ENCODE assay signal across 22 mouse cellular contexts in the genomic region with DNA sequence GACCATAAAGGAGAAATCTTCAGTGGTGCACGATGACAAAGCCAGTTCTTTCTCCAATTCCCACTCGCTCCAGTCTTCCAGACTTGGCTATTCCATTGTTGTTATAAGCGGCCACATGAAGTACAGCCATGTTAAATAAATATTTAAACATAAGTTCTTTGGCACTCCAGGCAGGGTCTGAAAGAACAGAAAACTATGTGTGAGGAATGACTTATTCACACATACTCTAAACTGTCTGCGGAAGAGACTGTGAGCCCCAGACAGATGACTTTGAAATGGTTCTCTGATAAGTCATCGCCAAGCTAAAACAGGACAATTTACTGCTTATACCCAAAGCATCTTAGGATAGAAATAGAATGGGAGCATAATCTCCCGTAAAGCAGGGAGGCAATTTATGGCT.
DNase-seq lines count a peak whose midpoint lies in the region; ATAC-seq and TF ChIP-seq lines count a peak whose summit lies in the region.
"Had no signal": no experiment of that assay in that cellular context is flagged by ENCODE, and none has a peak within 500 bp of the region (broad histone marks: within the 10 kb centered on the region; RNA-seq: fewer than 3 reads in every experiment).

No protein-coding gene starts in this region.

- H3K4me2 ChIP-seq in kidney, postnatal 0 days (ENCODE audit: low read length), result no peak overlapping the region
- H3K4me2 ChIP-seq in lung, postnatal 0 days (replicated peaks; ENCODE audit: low read depth, low read length), result no peak overlapping the region
- H3K4me2 ChIP-seq in intestine, embryonic 16.5 days (ENCODE audit: low read depth, low read length), result no peak overlapping the region
- H3K4me2 ChIP-seq: forebrain, embryonic 15.5 days; hindbrain, embryonic 12.5 days had no signal

- no peak for TF ChIP-seq CTCF in kidney, postnatal 0 days (IDR thresholded peaks at IDR 0.05; ENCODE audit: low read depth)
- TF ChIP-seq CTCF in lung, postnatal 0 days (IDR thresholded peaks at IDR 0.05), result no peak

- no peak overlapping the region for H3K4me3 ChIP-seq in kidney, postnatal 0 days (replicated peaks; ENCODE audit: low read depth, low read length)
- H3K4me3 ChIP-seq in lung, postnatal 0 days (ENCODE audit: low read depth, low read length), result no peak overlapping the region
- no peak overlapping the region for H3K4me3 ChIP-seq in intestine, embryonic 16.5 days (ENCODE audit: low read length)
- H3K4me3 ChIP-seq: embryonic facial prominence, embryonic 10.5 days; erythroblast, embryonic 14.5 days; forebrain, embryonic 15.5 days; heart, embryonic 10.5 days; hindbrain, embryonic 12.5 days had no signal

- no peak overlapping the region for H3K9ac ChIP-seq in kidney, postnatal 0 days (ENCODE audit: low read depth, low read length)
- H3K9ac ChIP-seq in lung, postnatal 0 days (replicated peaks; ENCODE audit: low read depth), result no peak overlapping the region
- H3K9ac ChIP-seq in intestine, embryonic 16.5 days (ENCODE audit: low read depth, low read length), result no peak overlapping the region
- H3K9ac ChIP-seq: forebrain, embryonic 15.5 days; hindbrain, embryonic 12.5 days had no signal

- no peaks in the 10 kb centered on the region for H3K9me3 ChIP-seq in kidney, postnatal 0 days (replicated peaks; ENCODE audit: low read length)
- H3K9me3 ChIP-seq in lung, postnatal 0 days (ENCODE audit: low read length), result no peaks in the 10 kb centered on the region
- no peaks in the 10 kb centered on the region for H3K9me3 ChIP-seq in intestine, embryonic 16.5 days (ENCODE audit: control insufficient read depth, low read length)
- H3K9me3 ChIP-seq: embryonic facial prominence, embryonic 10.5 days; forebrain, embryonic 15.5 days; heart, embryonic 10.5 days; hindbrain, embryonic 12.5 days had no signal

- no peak for ATAC-seq in kidney, postnatal 0 days (replicated peaks; ENCODE audit: low FRiP score, low read depth)
- peak; percentile 62 for ATAC-seq in lung, postnatal 0 days
- peak; percentile 40; the same call in 1 of the 2 replicates for ATAC-seq in intestine, embryonic 16.5 days
- ATAC-seq in frontal cortex, adult (ENCODE audit: low TSS enrichment), result no peak
- ATAC-seq: forebrain, embryonic 15.5 days; hindbrain, embryonic 16.5 days had no signal

- no peaks in the 10 kb centered on the region for H3K4me1 ChIP-seq in kidney, postnatal 0 days (replicated peaks; ENCODE audit: insufficient read depth, low read length)
- H3K4me1 ChIP-seq in lung, postnatal 0 days (ENCODE audit: insufficient read depth, low read depth, low read length), result no peaks in the 10 kb centered on the region
- no peaks in the 10 kb centered on the region for H3K4me1 ChIP-seq in intestine, embryonic 16.5 days (ENCODE audit: control insufficient read depth, insufficient read depth, low read length)
- H3K4me1 ChIP-seq: embryonic facial prominence, embryonic 10.5 days; forebrain, embryonic 15.5 days; heart, embryonic 10.5 days; hindbrain, embryonic 12.5 days had no signal

- peak; percentile 36 for DNase-seq in kidney, postnatal 0 days (ENCODE audit: low spot score)
- DNase-seq in kidney, adult 11 months, result no peak
- DNase-seq in lung, postnatal 0 days (ENCODE audit: low spot score), result peak; percentile 50
- no peak for DNase-seq in lung, postnatal 14 days
- DNase-seq in NIH3T3 (ENCODE audit: low read depth), result peak; percentile 68
- DNase-seq in testis, postnatal 14 days (ENCODE audit: low spot score), result no peak
- DNase-seq: adrenal gland, postnatal 10 days; cerebellum, adult 11 months; cerebellum, adult 9-10 months; cerebellum, postnatal 25 days; gastrocnemius, postnatal 10 days; heart, adult 18-20 months; heart, postnatal 10 days; heart, postnatal 4 days had no signal

- TF ChIP-seq EP300 in lung, postnatal 0 days (IDR thresholded peaks at IDR 0.05), result no peak; the same call in 1 of the 2 replicates

- no peak overlapping the region for H3K27ac ChIP-seq in kidney, postnatal 0 days
- no peak overlapping the region for H3K27ac ChIP-seq in lung, postnatal 0 days (ENCODE audit: low read length)
- H3K27ac ChIP-seq in intestine, embryonic 16.5 days (ENCODE audit: low read length), result no peak overlapping the region
- H3K27ac ChIP-seq: embryonic facial prominence, embryonic 10.5 days; forebrain, embryonic 15.5 days; heart, embryonic 10.5 days; hindbrain, embryonic 12.5 days had no signal

- WGBS in kidney, postnatal 0 days, result 56% methylated on average over 6 of the region's 6 CpGs
- 22% methylated on average over 6 of the region's 6 CpGs for WGBS in lung, postnatal 0 days
- WGBS in intestine, embryonic 16.5 days, result 42% methylated on average over 6 of the region's 6 CpGs

- H3K27me3 ChIP-seq in kidney, postnatal 0 days (ENCODE audit: insufficient read depth, low read length), result no peaks in the 10 kb centered on the region
- no peaks in the 10 kb centered on the region for H3K27me3 ChIP-seq in lung, postnatal 0 days (replicated peaks; ENCODE audit: insufficient read depth, low read length)
- no peaks in the 10 kb centered on the region for H3K27me3 ChIP-seq in intestine, embryonic 16.5 days (replicated peaks; ENCODE audit: control insufficient read depth, insufficient read depth, low read length)
- H3K27me3 ChIP-seq: forebrain, embryonic 15.5 days; hindbrain, embryonic 12.5 days had no signal

- H3K36me3 ChIP-seq in kidney, postnatal 0 days (ENCODE audit: insufficient read depth, low read length), result no peaks in the 10 kb centered on the region
- no peaks in the 10 kb centered on the region for H3K36me3 ChIP-seq in lung, postnatal 0 days (ENCODE audit: insufficient read depth, low read length)
- H3K36me3 ChIP-seq in intestine, embryonic 16.5 days (ENCODE audit: control insufficient read depth, insufficient read depth, low read length), result no peaks in the 10 kb centered on the region
- H3K36me3 ChIP-seq: embryonic facial prominence, embryonic 10.5 days; forebrain, embryonic 15.5 days; heart, embryonic 10.5 days; hindbrain, embryonic 12.5 days had no signal

Comparison
In these comparisons a context has a peak if more than half of its experiments do, and no peak if none do; other contexts are left out.
1. DNase-seq: peak in kidney, postnatal 0 days (single experiment), lung, postnatal 0 days (single experiment) and NIH3T3 (single experiment); none in kidney, adult 11 months (single experiment), lung, postnatal 14 days (single experiment) and testis, postnatal 14 days (single experiment).
2. ATAC-seq: peak in lung, postnatal 0 days (single experiment) and intestine, embryonic 16.5 days (single experiment); none in kidney, postnatal 0 days (single experiment) and frontal cortex, adult (single experiment).